Comparison of ENCODE assay signal across 30 mouse cellular contexts in genomic region chr10:28161306-28161705, GRCm38 (mm10).
"Had no signal": no experiment of that assay in that cellular context is flagged by ENCODE, and none has a peak within 500 bp of the region (broad histone marks: within the 10 kb centered on the region; RNA-seq: fewer than 3 reads in every experiment).

No protein-coding gene starts in this region.

- H3K27me3 ChIP-seq: limb, embryonic 12.5 days; limb, embryonic 13.5 days; limb, embryonic 15.5 days; liver, embryonic 12.5 days; liver, embryonic 13.5 days; liver, embryonic 15.5 days; lung, embryonic 15.5 days; megakaryocyte, embryonic 14.5 days; midbrain, embryonic 12.5 days; midbrain, embryonic 13.5 days; midbrain, embryonic 15.5 days; neural tube, embryonic 12.5 days had no signal

- H3K36me3 ChIP-seq: limb, embryonic 10.5 days; limb, embryonic 12.5 days; limb, embryonic 13.5 days; limb, embryonic 15.5 days; liver, embryonic 12.5 days; liver, embryonic 13.5 days; liver, embryonic 15.5 days; lung, embryonic 15.5 days; midbrain, embryonic 10.5 days; midbrain, embryonic 12.5 days; midbrain, embryonic 13.5 days; midbrain, embryonic 15.5 days; neural tube, embryonic 12.5 days had no signal

- H3K4me3 ChIP-seq: limb, embryonic 10.5 days; limb, embryonic 12.5 days; limb, embryonic 13.5 days; limb, embryonic 15.5 days; liver, embryonic 12.5 days; liver, embryonic 13.5 days; liver, embryonic 15.5 days; lung, embryonic 15.5 days; megakaryocyte, embryonic 14.5 days; midbrain, embryonic 10.5 days; midbrain, embryonic 12.5 days; midbrain, embryonic 13.5 days; midbrain, embryonic 15.5 days; myocyte; neural tube, embryonic 12.5 days had no signal

- H3K9me3 ChIP-seq: limb, embryonic 10.5 days; limb, embryonic 12.5 days; limb, embryonic 13.5 days; limb, embryonic 15.5 days; liver, embryonic 12.5 days; liver, embryonic 13.5 days; liver, embryonic 15.5 days; lung, embryonic 15.5 days; megakaryocyte, embryonic 14.5 days; midbrain, embryonic 10.5 days; midbrain, embryonic 12.5 days; midbrain, embryonic 13.5 days; midbrain, embryonic 15.5 days; neural tube, embryonic 12.5 days had no signal

- H3K4me1 ChIP-seq: liver, embryonic 12.5 days; liver, embryonic 13.5 days; liver, embryonic 15.5 days; megakaryocyte, embryonic 14.5 days; midbrain, embryonic 10.5 days; midbrain, embryonic 15.5 days; neural tube, embryonic 12.5 days had no signal

- H3K4me2 ChIP-seq: limb, embryonic 12.5 days; limb, embryonic 13.5 days; limb, embryonic 15.5 days; liver, embryonic 11.5 days; liver, embryonic 12.5 days; liver, embryonic 13.5 days; liver, embryonic 15.5 days; lung, embryonic 15.5 days; midbrain, embryonic 11.5 days; midbrain, embryonic 12.5 days; midbrain, embryonic 13.5 days; midbrain, embryonic 15.5 days; neural tube, embryonic 12.5 days had no signal

- ATAC-seq: liver, embryonic 12.5 days; liver, postnatal 0 days; lung, postnatal 0 days; midbrain, embryonic 13.5 days; midbrain, embryonic 15.5 days; midbrain, embryonic 16.5 days had no signal

- H3K27ac ChIP-seq: limb, embryonic 10.5 days; limb, embryonic 12.5 days; limb, embryonic 13.5 days; limb, embryonic 15.5 days; liver, embryonic 12.5 days; liver, embryonic 13.5 days; liver, embryonic 14.5 days; liver, embryonic 15.5 days; lung, embryonic 15.5 days; macrophage; midbrain, embryonic 10.5 days; midbrain, embryonic 12.5 days; midbrain, embryonic 13.5 days; midbrain, embryonic 15.5 days; neural tube, embryonic 12.5 days had no signal

- H3K9ac ChIP-seq: limb, embryonic 12.5 days; limb, embryonic 13.5 days; limb, embryonic 15.5 days; liver, embryonic 12.5 days; liver, embryonic 13.5 days; liver, embryonic 14.5 days; liver, embryonic 15.5 days; liver, postnatal 0 days; lung, embryonic 15.5 days; midbrain, embryonic 12.5 days; midbrain, embryonic 13.5 days; midbrain, embryonic 15.5 days; neural tube, embryonic 12.5 days had no signal

- DNase-seq: left cerebral cortex, postnatal 4 days; liver; liver, embryonic 13.5 days; liver, postnatal 0 days; lung, adult 2 months; lung, postnatal 10 days; lung, postnatal 14 days; lung, postnatal 36 days; lung, postnatal 4 days; midbrain, embryonic 14.5 days had no signal
